Mouse (Mus musculus) E14TG2a.4 (cell line): ENCODE results near the gene Erich6b.

Experiments used
- CTCF ChIP-seq: conservative IDR thresholded peaks from 2 replicates; pipeline ENCODE4 v1.5.1; 2014; ENCODE audit warnings: low read length
- NANOG ChIP-seq: IDR thresholded peaks from 2 replicates; pipeline ENCODE4 v1.6.1; 2014; ENCODE audit warnings: borderline replicate concordance, low read length, mixed read lengths
- POU5F1 ChIP-seq: IDR thresholded peaks from 2 replicates; pipeline ENCODE4 v1.6.1; 2014; ENCODE audit warnings: low read length, borderline replicate concordance

GRCm38 (mm10) chr14:75646968-75647829 lies 5.1 kb downstream of the Erich6b start:
- TF ChIP-seq CTCF (no peak), POU5F1 (no peak), NANOG (no peak)
